Mouse (Mus musculus) gastrocnemius, postnatal 4 days (tissue): ENCODE data around the gene Esm1. TPM values are rescaled to one million over a fixed set of nuclear protein-coding genes. Genes with fewer than 3 reads are reported as not detected.
"Not testable (repeated sequence)": the region's sequence is repeated elsewhere in the genome, so short reads cannot be mapped to it uniquely, and the experiment has no call there.

Source experiments
- DNase-seq, 2 experiments: peaks; one replicate each; pipeline ENCODE4 v3.0.0; 2021 to 2022; ENCODE audit warnings: low spot score in 2 of 2, mixed read lengths in 2 of 2
- total RNA-seq, 2 experiments: library from RNA; stranded (reverse); gene quantifications; 2 replicates each; pipeline ENCODE4 v1.2.3; 2021

Esm1 gene
- total RNA-seq, 2 experiments from 2014 or later = 3.8 to 4.2 TPM

- DNase-seq = no peak
These were observed 17.6 kb downstream of the Esm1 start for GRCm38 (mm10) chr13:113227076-113227475.

- no peak for DNase-seq
These were observed 18.4 kb downstream of the Esm1 start for GRCm38 (mm10) chr13:113227666-113228463.

GRCm38 (mm10) chr13:113242129-113242528, 32.7 kb downstream of the Esm1 start:
- no peak for DNase-seq

GRCm38 (mm10) chr13:113245025-113245424, 35.6 kb downstream of the Esm1 start:
- no peak for DNase-seq

- DNase-seq = not testable (repeated sequence)
These were observed 43.1 kb downstream of the Esm1 start for GRCm38 (mm10) chr13:113252580-113252979.

- no peak for DNase-seq
These were observed 47.3 kb downstream of the Esm1 start for GRCm38 (mm10) chr13:113256766-113257165.

- no peak for DNase-seq
These were observed 47.7 kb downstream of the Esm1 start for GRCm38 (mm10) chr13:113257190-113257589.

GRCm38 (mm10) chr13:113259237-113259636, 49.8 kb downstream of the Esm1 start:
- DNase-seq = no peak

GRCm38 (mm10) chr13:113262822-113263221, 53.4 kb downstream of the Esm1 start:
- peak in 1 of 2 experiments; percentile 32 for DNase-seq

GRCm38 (mm10) chr13:113265257-113265656, 55.8 kb downstream of the Esm1 start:
- peak; percentile 43 to 45 for DNase-seq

GRCm38 (mm10) chr13:113266495-113266951, 57.1 kb downstream of the Esm1 start:
- peak; percentile 58 to 74 for DNase-seq

GRCm38 (mm10) chr13:113267204-113267603, 57.7 kb downstream of the Esm1 start:
- DNase-seq = no peak

Other genes starting within 250 kb of the Esm1 start
- under 1 TPM in 1 of 2 experiments, not detected in 1; 0.26 TPM for gene Ccno, start 221.9 kb upstream of the Esm1 start, total RNA-seq
- not detected for gene Mcidas, start 215.8 kb upstream of the Esm1 start, total RNA-seq
- not detected for gene Cdc20b, start 174.5 kb upstream of the Esm1 start, total RNA-seq
- 10 to 100 TPM; 54.8 to 60.8 TPM for gene Gpx8, start 163.2 kb upstream of the Esm1 start, total RNA-seq
- not detected for gene Gzma, start 108.7 kb upstream of the Esm1 start, total RNA-seq
- not detected for gene Gzmk, start 16.2 kb downstream of the Esm1 start, total RNA-seq
- gene BC067074, start 83.5 kb downstream of the Esm1 start, total RNA-seq = 10 to 100 TPM; 15.3 to 21.3 TPM